Mouse (Mus musculus) limb, embryonic 11.5 days (tissue): ENCODE results near the gene Smchd1. TPM values are rescaled to one million over a fixed set of nuclear protein-coding genes. Genes with fewer than 3 reads are reported as not detected.
A peak's percentile ranks its signal among the peaks of the same experiment; 100 is the strongest.
"Not testable (repeated sequence)": the region's sequence is repeated elsewhere in the genome, so short reads cannot be mapped to it uniquely, and the experiment has no call there.

Experiments
- ATAC-seq: fragments of 200-750 bp; cut with Nextera tagmentation; 2 replicates; pipeline ENCODE4 v1.8.0; 2017; ENCODE audit warnings: low read depth; ENCODE audit not compliant: insufficient number of reproducible peaks, low FRiP score, low TSS enrichment
- DNase-seq: peaks from one replicate; pipeline ENCODE4 v3.0.0-alpha.2; 2015; ENCODE audit warnings: low spot score
- H3K27ac ChIP-seq: fragments of 300-500 bp; sonication (generic); replicated peaks from 2 replicates; pipeline ENCODE4 v1.5.1; 2014; ENCODE audit warnings: low read depth, mild to moderate bottlenecking, low read length
- H3K27me3 ChIP-seq: fragments of 300-500 bp; sonication (generic); 2 replicates; pipeline ENCODE4 v1.6.1; 2014; ENCODE audit warnings: mild to moderate bottlenecking, low read length, mixed read lengths; ENCODE audit not compliant: control insufficient read depth, insufficient read depth
- H3K36me3 ChIP-seq: fragments of 300-500 bp; sonication (generic); 2 replicates; pipeline ENCODE4 v1.6.1; 2014; ENCODE audit warnings: mild to moderate bottlenecking, low read length, moderate library complexity, mixed read lengths; ENCODE audit not compliant: control insufficient read depth, insufficient read depth
- H3K4me1 ChIP-seq: fragments of 300-500 bp; sonication (generic); 2 replicates; pipeline ENCODE4 v1.6.1; 2014; ENCODE audit warnings: low read length, mixed read lengths; ENCODE audit not compliant: control insufficient read depth, insufficient read depth
- H3K4me2 ChIP-seq: fragments of 300-500 bp; sonication (generic); 2 replicates; pipeline ENCODE4 v1.6.1; 2014; ENCODE audit warnings: low read depth, mild to moderate bottlenecking, moderate library complexity; ENCODE audit not compliant: severe bottlenecking
- H3K4me3 ChIP-seq: fragments of 300-500 bp; sonication (generic); 2 replicates; pipeline ENCODE4 v1.5.1; 2014; ENCODE audit warnings: low read depth, low read length
- H3K9ac ChIP-seq: fragments of 300-500 bp; sonication (generic); 2 replicates; pipeline ENCODE4 v1.6.1; 2014; ENCODE audit warnings: mild to moderate bottlenecking, low read length
- H3K9me3 ChIP-seq: fragments of 300-500 bp; sonication (generic); 2 replicates; pipeline ENCODE4 v1.6.1; 2016; ENCODE audit warnings: low read length; ENCODE audit not compliant: control insufficient read depth
- WGBS: fragments of 180-500 bp; shearing (Covaris S2); extraction: QIAGEN DNeasy Blood & Tissue Kit; methylation state at CpG from one replicate; pipeline ENCODE4 v1.1.7; 2014; 5-methylcytosine and 5-hydroxymethylcytosine counted together
- polyA plus RNA-seq: library from polyadenylated mRNA; unstranded; fragments of >200 nt; fragmentation: Nextera tagmentation; extraction: Ambion mirVana; gene quantifications from 2 replicates; pipeline ENCODE4 v1.2.1, GENCODE M21; 2014

Gene Smchd1
- polyA plus RNA-seq, 1 experiment from 2014 or later = 104 TPM

GRCm38 (mm10) chr17:71342006-71342405, 133.1 kb downstream of the Smchd1 start:
- Histone ChIP-seq H3K27ac (no peak overlapping the region), H3K27me3 (no peaks in the 10 kb centered on the region), H3K9ac (no peak overlapping the region), H3K4me3 (no peak overlapping the region), H3K4me1 (no peaks in the 10 kb centered on the region), H3K4me2 (no peak overlapping the region), H3K9me3 (no peaks in the 10 kb centered on the region), H3K36me3 (peaks cover 5% of the 10 kb centered on the region; the same call in 1 of the 2 replicates)
- ATAC-seq (no peak), DNase-seq (no peak)
- WGBS = 91% methylated on average over 3 of the region's 3 CpGs

GRCm38 (mm10) chr17:71338627-71339026, 136.5 kb downstream of the Smchd1 start:
- 0 out of 2 replicates have a peak, but pooled peaks cover 2% of the 10 kb centered on the region for H3K9me3 ChIP-seq
- H3K27ac ChIP-seq = no peak overlapping the region
- WGBS = 94% methylated on average over 6 of the region's 6 CpGs
- ATAC-seq (no peak), DNase-seq (no peak)
- no peak overlapping the region for H3K4me2 ChIP-seq
- H3K4me3 ChIP-seq = no peak overlapping the region
- no peaks in the 10 kb centered on the region for H3K27me3 ChIP-seq
- H3K9ac ChIP-seq = no peak overlapping the region
- H3K4me1 ChIP-seq = no peaks in the 10 kb centered on the region
- H3K36me3 ChIP-seq = peaks cover 2% of the 10 kb centered on the region; the same call in 1 of the 2 replicates

- DNase-seq (no peak), ATAC-seq (no peak)
- H3K36me3 ChIP-seq = no peaks in the 10 kb centered on the region; the same call in 1 of the 2 replicates
- no peaks in the 10 kb centered on the region for H3K4me1 ChIP-seq
- no peak overlapping the region for H3K4me3 ChIP-seq
- H3K4me2 ChIP-seq = no peak overlapping the region
- no peaks in the 10 kb centered on the region for H3K27me3 ChIP-seq
- no peak overlapping the region for H3K27ac ChIP-seq
- H3K9me3 ChIP-seq = 0 out of 2 replicates have a peak, but pooled peaks cover 2% of the 10 kb centered on the region
- no peak overlapping the region for H3K9ac ChIP-seq
- WGBS = 95% methylated on average over 9 of the region's 9 CpGs
Observed at GRCm38 (mm10) chr17:71337546-71337945, 137.6 kb downstream of the Smchd1 start.

GRCm38 (mm10) chr17:71336421-71336820, 138.7 kb downstream of the Smchd1 start:
- H3K4me1 ChIP-seq = no peaks in the 10 kb centered on the region
- no peak overlapping the region for H3K27ac ChIP-seq
- 38% methylated on average over 8 of the region's 8 CpGs for WGBS
- H3K4me3 ChIP-seq = no peak overlapping the region
- no peak for ATAC-seq
- DNase-seq = no peak
- H3K9me3 ChIP-seq = 0 out of 2 replicates have a peak, but pooled peaks cover 2% of the 10 kb centered on the region
- no peak overlapping the region for H3K4me2 ChIP-seq
- no peaks in the 10 kb centered on the region for H3K36me3 ChIP-seq
- no peaks in the 10 kb centered on the region for H3K27me3 ChIP-seq
- no peak overlapping the region for H3K9ac ChIP-seq

GRCm38 (mm10) chr17:71332298-71332697, 142.8 kb downstream of the Smchd1 start:
- Histone ChIP-seq H3K36me3 (no peaks in the 10 kb centered on the region), H3K4me2 (no peak overlapping the region), H3K27me3 (no peaks in the 10 kb centered on the region), H3K27ac (no peak overlapping the region), H3K9me3 (0 out of 2 replicates have a peak, but pooled peaks cover 2% of the 10 kb centered on the region), H3K9ac (no peak overlapping the region), H3K4me3 (no peak overlapping the region), H3K4me1 (no peaks in the 10 kb centered on the region)
- 54% methylated on average over 15 of the region's 15 CpGs for WGBS
- DNase-seq (no peak), ATAC-seq (no peak)

- not testable (repeated sequence) for H3K4me1 ChIP-seq, H3K27ac ChIP-seq, ATAC-seq, H3K9ac ChIP-seq, H3K27me3 ChIP-seq, H3K4me2 ChIP-seq, H3K36me3 ChIP-seq, H3K4me3 ChIP-seq, H3K9me3 ChIP-seq
- peak; percentile 16 for DNase-seq
- 89% methylated on average over 8 of the region's 8 CpGs for WGBS
Observed at GRCm38 (mm10) chr17:71320731-71321130, 154.4 kb downstream of the Smchd1 start.

- H3K36me3 ChIP-seq = no peaks in the 10 kb centered on the region
- no peak overlapping the region for H3K9ac ChIP-seq
- H3K27ac ChIP-seq = no peak overlapping the region
- no peaks in the 10 kb centered on the region for H3K4me1 ChIP-seq
- 97% methylated on average over 3 of the region's 3 CpGs for WGBS
- H3K27me3 ChIP-seq = no peaks in the 10 kb centered on the region
- no peak overlapping the region for H3K4me2 ChIP-seq
- no peaks in the 10 kb centered on the region for H3K9me3 ChIP-seq
- H3K4me3 ChIP-seq = no peak overlapping the region
- no peak for ATAC-seq
- DNase-seq = no peak
Observed at GRCm38 (mm10) chr17:71319361-71319760, 155.8 kb downstream of the Smchd1 start.

GRCm38 (mm10) chr17:71317571-71317970, 157.6 kb downstream of the Smchd1 start:
- no peaks in the 10 kb centered on the region for H3K4me1 ChIP-seq
- 86% methylated on average over 4 of the region's 4 CpGs for whole genome bisulfite sequencing
- H3K4me3 ChIP-seq = no peak overlapping the region
- DNase-seq = no peak
- no peaks in the 10 kb centered on the region for H3K9me3 ChIP-seq
- H3K36me3 ChIP-seq = no peaks in the 10 kb centered on the region
- no peak overlapping the region for H3K4me2 ChIP-seq
- H3K27me3 ChIP-seq = no peaks in the 10 kb centered on the region
- no peak overlapping the region for H3K9ac ChIP-seq
- H3K27ac ChIP-seq = no peak overlapping the region
- ATAC-seq = no peak

GRCm38 (mm10) chr17:71314315-71314714, 160.8 kb downstream of the Smchd1 start:
- Histone ChIP-seq H3K27ac (no peak overlapping the region), H3K4me3 (no peak overlapping the region), H3K4me2 (no peak overlapping the region), H3K4me1 (peaks cover 6% of the 10 kb centered on the region), H3K9ac (no peak overlapping the region), H3K36me3 (no peaks in the 10 kb centered on the region), H3K9me3 (no peaks in the 10 kb centered on the region), H3K27me3 (no peaks in the 10 kb centered on the region)
- 80% methylated on average over 4 of the region's 4 CpGs for WGBS
- no peak for DNase-seq
- ATAC-seq = no peak
